Mouse (Mus musculus): ENCODE measurements around the gene Cacna1e. TPM values are rescaled to one million over a fixed set of nuclear protein-coding genes. Genes with fewer than 3 reads are reported as not detected.

Gene Cacna1e
- polyA plus RNA-seq, 1 experiment, result not detected

- H3K36me3 ChIP-seq (ENCODE audit: control insufficient read depth), result no peaks in the 10 kb centered on the region
- H3K4me1 ChIP-seq (ENCODE audit: control insufficient read depth), result peaks cover 2% of the 10 kb centered on the region
- H3K4me3 ChIP-seq (replicated peaks), result no peak overlapping the region
- TF ChIP-seq TAL1 (IDR thresholded peaks at IDR 0.05; ENCODE audit: low read length), result no peak
- no peak for TF ChIP-seq GATA1 (IDR thresholded peaks at IDR 0.05; ENCODE audit: low read length)
- peaks cover 5% of the 10 kb centered on the region; the same call in 1 of the 2 replicates for H3K27me3 ChIP-seq (ENCODE audit: control insufficient read depth)
- no peaks in the 10 kb centered on the region for H3K9me3 ChIP-seq (ENCODE audit: control insufficient read depth, low read length)
Observed at GRCm38 (mm10) chr1:154783521-154783920, 100.8 kb downstream of the Cacna1e start.

- Histone ChIP-seq H3K36me3 (ENCODE audit: control insufficient read depth) (no peaks in the 10 kb centered on the region), H3K27me3 (ENCODE audit: control insufficient read depth) (no peaks in the 10 kb centered on the region), H3K9me3 (ENCODE audit: control insufficient read depth, low read length) (no peaks in the 10 kb centered on the region), H3K4me3 (replicated peaks) (no peak overlapping the region), H3K4me1 (ENCODE audit: control insufficient read depth) (no peaks in the 10 kb centered on the region)
- TF ChIP-seq TAL1 (IDR thresholded peaks at IDR 0.05; ENCODE audit: low read length), result no peak
- no peak for TF ChIP-seq GATA1 (IDR thresholded peaks at IDR 0.05; ENCODE audit: low read length)
Observed at GRCm38 (mm10) chr1:154779908-154780514, 104.3 kb downstream of the Cacna1e start.

GRCm38 (mm10) chr1:154776344-154776743, 108.0 kb downstream of the Cacna1e start:
- Histone ChIP-seq H3K4me3 (replicated peaks) (no peak overlapping the region), H3K4me1 (ENCODE audit: control insufficient read depth) (no peaks in the 10 kb centered on the region), H3K9me3 (ENCODE audit: control insufficient read depth, low read length) (no peaks in the 10 kb centered on the region), H3K27me3 (ENCODE audit: control insufficient read depth) (no peaks in the 10 kb centered on the region), H3K36me3 (ENCODE audit: control insufficient read depth) (no peaks in the 10 kb centered on the region)
- TF ChIP-seq TAL1 (IDR thresholded peaks at IDR 0.05; ENCODE audit: low read length) (no peak), GATA1 (IDR thresholded peaks at IDR 0.05; ENCODE audit: low read length) (no peak)

- Histone ChIP-seq H3K4me1 (ENCODE audit: control insufficient read depth) (no peaks in the 10 kb centered on the region), H3K4me3 (replicated peaks) (no peak overlapping the region), H3K9me3 (ENCODE audit: control insufficient read depth, low read length) (no peaks in the 10 kb centered on the region), H3K27me3 (ENCODE audit: control insufficient read depth) (no peaks in the 10 kb centered on the region), H3K36me3 (ENCODE audit: control insufficient read depth) (no peaks in the 10 kb centered on the region)
- TF ChIP-seq GATA1 (IDR thresholded peaks at IDR 0.05; ENCODE audit: low read length) (no peak), TAL1 (IDR thresholded peaks at IDR 0.05; ENCODE audit: low read length) (no peak)
Observed at GRCm38 (mm10) chr1:154774468-154774867, 109.8 kb downstream of the Cacna1e start.

- TF ChIP-seq TAL1 (IDR thresholded peaks at IDR 0.05; ENCODE audit: low read length), result no peak
- TF ChIP-seq GATA1 (IDR thresholded peaks at IDR 0.05; ENCODE audit: low read length), result no peak
- no peaks in the 10 kb centered on the region for H3K4me1 ChIP-seq (ENCODE audit: control insufficient read depth)
Observed at GRCm38 (mm10) chr1:154771111-154771510, 113.2 kb downstream of the Cacna1e start.

GRCm38 (mm10) chr1:154770542-154770941, 113.8 kb downstream of the Cacna1e start:
- TF ChIP-seq TAL1 (IDR thresholded peaks at IDR 0.05; ENCODE audit: low read length), result no peak
- no peak for TF ChIP-seq GATA1 (IDR thresholded peaks at IDR 0.05; ENCODE audit: low read length)
- no peaks in the 10 kb centered on the region for H3K4me1 ChIP-seq (ENCODE audit: control insufficient read depth)
- H3K9me3 ChIP-seq (ENCODE audit: control insufficient read depth, low read length), result no peaks in the 10 kb centered on the region
- H3K27me3 ChIP-seq (ENCODE audit: control insufficient read depth), result no peaks in the 10 kb centered on the region
- no peaks in the 10 kb centered on the region for H3K36me3 ChIP-seq (ENCODE audit: control insufficient read depth)
- H3K4me3 ChIP-seq (replicated peaks), result no peak overlapping the region

More at GRCm38 (mm10) chr1:154771111-154771510, 113.2 kb downstream of the Cacna1e start:
- Histone ChIP-seq H3K9me3 (ENCODE audit: control insufficient read depth, low read length) (no peaks in the 10 kb centered on the region), H3K27me3 (ENCODE audit: control insufficient read depth) (no peaks in the 10 kb centered on the region), H3K4me3 (replicated peaks) (no peak overlapping the region), H3K36me3 (ENCODE audit: control insufficient read depth) (no peaks in the 10 kb centered on the region)

GRCm38 (mm10) chr1:154763132-154763531, 121.2 kb downstream of the Cacna1e start:
- no peaks in the 10 kb centered on the region for H3K27me3 ChIP-seq (ENCODE audit: control insufficient read depth)
- TF ChIP-seq GATA1 (IDR thresholded peaks at IDR 0.05; ENCODE audit: low read length), result no peak
- TF ChIP-seq TAL1 (IDR thresholded peaks at IDR 0.05; ENCODE audit: low read length), result no peak
- H3K4me3 ChIP-seq (replicated peaks), result no peak overlapping the region
- H3K9me3 ChIP-seq (ENCODE audit: control insufficient read depth, low read length), result no peaks in the 10 kb centered on the region
- H3K4me1 ChIP-seq (ENCODE audit: control insufficient read depth), result no peaks in the 10 kb centered on the region
- H3K36me3 ChIP-seq (ENCODE audit: control insufficient read depth), result no peaks in the 10 kb centered on the region

- H3K27me3 ChIP-seq (ENCODE audit: control insufficient read depth), result no peaks in the 10 kb centered on the region
- H3K9me3 ChIP-seq (ENCODE audit: control insufficient read depth, low read length), result no peaks in the 10 kb centered on the region
- H3K4me3 ChIP-seq (replicated peaks), result no peak overlapping the region
- H3K4me1 ChIP-seq (ENCODE audit: control insufficient read depth), result no peaks in the 10 kb centered on the region
- no peak for TF ChIP-seq TAL1 (IDR thresholded peaks at IDR 0.05; ENCODE audit: low read length)
- H3K36me3 ChIP-seq (ENCODE audit: control insufficient read depth), result no peaks in the 10 kb centered on the region
Observed at GRCm38 (mm10) chr1:154752081-154752480, 132.2 kb downstream of the Cacna1e start.

- TF ChIP-seq TAL1 (IDR thresholded peaks at IDR 0.05; ENCODE audit: low read length), result no peak
- no peak for TF ChIP-seq GATA1 (IDR thresholded peaks at IDR 0.05; ENCODE audit: low read length)
Observed at GRCm38 (mm10) chr1:154748531-154748930, 135.8 kb downstream of the Cacna1e start.

GRCm38 (mm10) chr1:154745241-154745640, 139.1 kb downstream of the Cacna1e start:
- no peak for TF ChIP-seq TAL1 (IDR thresholded peaks at IDR 0.05; ENCODE audit: low read length)
- no peak for TF ChIP-seq GATA1 (IDR thresholded peaks at IDR 0.05; ENCODE audit: low read length)
- Histone ChIP-seq H3K4me3 (replicated peaks) (no peak overlapping the region), H3K4me1 (ENCODE audit: control insufficient read depth) (no peaks in the 10 kb centered on the region), H3K9me3 (ENCODE audit: control insufficient read depth, low read length) (no peaks in the 10 kb centered on the region), H3K27me3 (ENCODE audit: control insufficient read depth) (no peaks in the 10 kb centered on the region), H3K36me3 (ENCODE audit: control insufficient read depth) (no peaks in the 10 kb centered on the region)

More at GRCm38 (mm10) chr1:154748531-154748930, 135.8 kb downstream of the Cacna1e start:
- Histone ChIP-seq H3K4me3 (replicated peaks) (no peak overlapping the region), H3K4me1 (ENCODE audit: control insufficient read depth) (no peaks in the 10 kb centered on the region), H3K36me3 (ENCODE audit: control insufficient read depth) (no peaks in the 10 kb centered on the region), H3K9me3 (ENCODE audit: control insufficient read depth, low read length) (no peaks in the 10 kb centered on the region), H3K27me3 (ENCODE audit: control insufficient read depth) (no peaks in the 10 kb centered on the region)
